Mouse (Mus musculus): ENCODE measurements around the gene Ifnl3.

DNA sequence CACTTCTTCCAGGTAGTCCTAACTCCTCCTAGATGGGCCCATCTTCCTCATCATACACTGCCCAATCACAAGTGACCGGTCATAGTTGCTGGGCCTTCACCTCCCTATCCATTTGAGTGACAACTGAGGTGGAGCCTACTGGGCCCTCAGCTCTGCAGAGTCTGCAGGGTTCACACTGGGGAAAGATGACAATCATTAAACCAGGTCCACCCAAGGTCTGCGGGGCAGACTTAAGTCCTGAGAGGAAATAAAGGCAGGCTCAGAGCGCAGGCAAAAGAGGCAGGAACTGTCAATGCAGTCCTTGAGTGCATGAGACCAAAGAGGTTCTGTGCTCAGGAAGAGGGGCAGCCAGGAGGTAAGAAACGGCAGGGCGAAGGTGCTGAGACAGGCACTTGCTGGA, 50.1 kb downstream of the Ifnl3 start:
- TF ChIP-seq CTCF (IDR thresholded peaks at IDR 0.05; ENCODE audit: extremely low read depth, insufficient read length, insufficient replicate concordance, low read depth, low read length) = no peak
- TF ChIP-seq POLR2A (IDR thresholded peaks at IDR 0.05; ENCODE audit: low read depth, low read length) = no peak

Measured in small intestine, adult 2 months (tissue).